Mouse (Mus musculus): Measurements from ENCODE around the gene Pspn. TPM values are rescaled to one million over a fixed set of nuclear protein-coding genes. Genes with fewer than 3 reads are reported as not detected.

Gene Pspn
- total and polyA plus RNA-seq, 3 experiments: 1.0 TPM; not detected in 2

DNA sequence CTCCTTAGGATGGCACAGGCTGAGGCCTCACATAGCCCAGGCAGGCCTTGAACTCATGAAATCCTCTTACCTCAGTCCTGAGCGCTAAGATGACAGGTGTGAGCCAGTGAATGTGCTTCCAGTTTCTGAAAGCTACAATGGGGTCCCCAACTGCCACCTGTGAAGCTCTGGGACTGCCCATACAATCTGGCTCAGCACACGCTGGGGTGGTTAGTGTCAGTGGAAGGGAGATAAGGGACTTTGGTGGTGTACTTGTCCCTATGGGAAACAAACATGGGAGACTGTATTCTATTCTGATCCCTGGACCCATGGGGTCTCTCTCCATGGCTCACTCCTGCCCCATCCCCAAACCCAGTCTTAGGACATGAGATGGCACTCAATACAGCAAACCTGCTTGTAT, 19.9 kb upstream of the Pspn start:
- Histone ChIP-seq H3K27ac (ENCODE audit: control insufficient read depth, low read depth, low read length) (no peak overlapping the region), H3K79me2 (ENCODE audit: control insufficient read depth, insufficient read depth, low read length, poor library complexity) (no peaks in the 10 kb centered on the region), H3K27me3 (ENCODE audit: control insufficient read depth in 1 of 2, insufficient read depth in 2 of 2, low read length in 2 of 2) (no peaks in the 10 kb centered on the region), H3K36me3 (ENCODE audit: control insufficient read depth in 1 of 2, insufficient read depth in 2 of 2, low read length in 2 of 2) (peaks cover 2% of the 10 kb centered on the region in 2 experiments; a peak in 3 of 4 replicates), H3K9ac (ENCODE audit: control insufficient read depth, low read depth, low read length, poor library complexity, severe bottlenecking) (no peak overlapping the region), H3K4me1 (ENCODE audit: control insufficient read depth in 1 of 2, insufficient read depth in 2 of 2, low read length in 2 of 2) (peaks cover 0 to 6% of the 10 kb centered on the region in 2 experiments; a peak in 1 of 4 replicates), H3K4me3 (ENCODE audit: control insufficient read depth in 1 of 2, insufficient read depth in 1 of 2, low read depth in 2 of 2, low read length in 2 of 2) (no peak overlapping the region), H3K9me3 (replicated peaks; ENCODE audit: insufficient read depth, low read length) (no peaks in the 10 kb centered on the region)
- peak; percentile 51 for DNase-seq (ENCODE audit: low read depth, low spot score)
- TF ChIP-seq ETS1 (IDR thresholded peaks at IDR 0.05; ENCODE audit: low read depth, low read length): no peak
- no peak for TF ChIP-seq ZMIZ1 (IDR thresholded peaks at IDR 0.05; ENCODE audit: low read depth, low read length)
- TF ChIP-seq MEF2A (IDR thresholded peaks at IDR 0.05; ENCODE audit: extremely low read depth, insufficient replicate concordance, low read depth, low read length, poor library complexity, severe bottlenecking): no peak
- TF ChIP-seq SMC3 (IDR thresholded peaks at IDR 0.05; ENCODE audit: low read depth, low read length): no peak
- no peak for TF ChIP-seq CHD1 (IDR thresholded peaks at IDR 0.05; ENCODE audit: low read depth, low read length)
- TF ChIP-seq MYC (IDR thresholded peaks at IDR 0.05; ENCODE audit: low read depth, low read length): no peak
- no peak for TF ChIP-seq RCOR1 (IDR thresholded peaks at IDR 0.05; ENCODE audit: low read depth, low read length)
- no peak for TF ChIP-seq TBP (IDR thresholded peaks at IDR 0.05; ENCODE audit: low read depth, low read length)
- TF ChIP-seq NRF1 (IDR thresholded peaks at IDR 0.05; ENCODE audit: insufficient read depth, low read depth, low read length, poor library complexity, severe bottlenecking): no peak
- TF ChIP-seq MAFK (IDR thresholded peaks at IDR 0.05; ENCODE audit: borderline replicate concordance, low read depth, low read length): no peak
- no peak for TF ChIP-seq JUND (IDR thresholded peaks at IDR 0.05; ENCODE audit: low read depth, low read length)
- TF ChIP-seq EP300 (IDR thresholded peaks at IDR 0.05; ENCODE audit: low read depth in 1 of 2, low read length in 2 of 2): peak; percentile 51 to 64; a peak in 3 of 4 replicates
- TF ChIP-seq MYB (IDR thresholded peaks at IDR 0.05; ENCODE audit: low read depth, low read length): 0 out of 2 replicates have a peak, but pooled peaks have one; percentile 28
- no peak for TF ChIP-seq BHLHE40 (IDR thresholded peaks at IDR 0.05; ENCODE audit: borderline replicate concordance, low read depth, low read length)
- peak; percentile 67 for TF ChIP-seq TAL1 (IDR thresholded peaks at IDR 0.05; ENCODE audit: low read length)
- no peak for TF ChIP-seq ELF1 (IDR thresholded peaks at IDR 0.05; ENCODE audit: low read depth, low read length)
- no peak for TF ChIP-seq SIN3A (IDR thresholded peaks at IDR 0.05; ENCODE audit: low read length)
- peak; percentile 79 for TF ChIP-seq TCF12 (IDR thresholded peaks at IDR 0.05; ENCODE audit: low read depth, low read length)
- TF ChIP-seq RAD21 (IDR thresholded peaks at IDR 0.05; ENCODE audit: low read depth, low read length): no peak
- TF ChIP-seq CHD2 (IDR thresholded peaks at IDR 0.05; ENCODE audit: low read length): no peak
- TF ChIP-seq MAX (IDR thresholded peaks at IDR 0.05; ENCODE audit: low read length): no peak
- TF ChIP-seq ZC3H11A (IDR thresholded peaks at IDR 0.05; ENCODE audit: low read depth, low read length): no peak
- no peak for TF ChIP-seq ZKSCAN1 (IDR thresholded peaks at IDR 0.05; ENCODE audit: low read depth, low read length)
- TF ChIP-seq USF2 (IDR thresholded peaks at IDR 0.05; ENCODE audit: borderline replicate concordance in 1 of 2, insufficient read depth in 1 of 2, low read depth in 1 of 2, low read length in 2 of 2): no peak
- TF ChIP-seq POLR2A (IDR thresholded peaks at IDR 0.05; ENCODE audit: control insufficient read depth in 1 of 2, insufficient read depth in 1 of 2, low read depth in 1 of 2, low read length in 2 of 2, poor library complexity in 1 of 2): no peak
- no peak for TF ChIP-seq POLR2AphosphoS2 (IDR thresholded peaks at IDR 0.05; ENCODE audit: low read length)
- TF ChIP-seq POLR2AphosphoS5 (IDR thresholded peaks at IDR 0.05; ENCODE audit: borderline replicate concordance, low read depth, low read length): no peak
- no peak for TF ChIP-seq UBTF (IDR thresholded peaks at IDR 0.05; ENCODE audit: borderline replicate concordance, insufficient read depth, low read depth, low read length)
- TF ChIP-seq MXI1 (IDR thresholded peaks at IDR 0.05; ENCODE audit: low read depth, low read length): no peak
- no peak for TF ChIP-seq E2F4 (IDR thresholded peaks at IDR 0.05; ENCODE audit: borderline replicate concordance, low read depth, low read length)
- no peak for TF ChIP-seq USF1 (IDR thresholded peaks at IDR 0.05; ENCODE audit: low read depth, low read length)
- TF ChIP-seq KAT2A (conservative IDR thresholded peaks at IDR 0.05; ENCODE audit: low read depth, low read length): no peak
- TF ChIP-seq NELFE (IDR thresholded peaks at IDR 0.05; ENCODE audit: low read depth, low read length): no peak
- no peak for TF ChIP-seq HCFC1 (IDR thresholded peaks at IDR 0.05; ENCODE audit: low read depth, low read length)
- no peak for TF ChIP-seq MAZ (IDR thresholded peaks at IDR 0.05; ENCODE audit: low read depth, low read length)
- no peak for TF ChIP-seq CTCF (IDR thresholded peaks at IDR 0.05 in 2 of 3, conservative IDR thresholded peaks at IDR 0.05 in 1 of 3; ENCODE audit: control insufficient read depth in 1 of 3, insufficient read depth in 1 of 3, low read depth in 2 of 3, low read length in 3 of 3, poor library complexity in 1 of 3, severe bottlenecking in 1 of 3)
- no peak for TF ChIP-seq GABPA (IDR thresholded peaks at IDR 0.05; ENCODE audit: low read depth, low read length)
- TF ChIP-seq GATA1 (IDR thresholded peaks at IDR 0.05; ENCODE audit: low read depth, low read length): peak; percentile 47; the same call in 1 of the 2 replicates
